Mouse (Mus musculus) gastrocnemius, postnatal 4 days (tissue): ENCODE data around the gene Olfr707. TPM values are rescaled to one million over a fixed set of nuclear protein-coding genes. Genes with fewer than 3 reads are reported as not detected.
"Not testable (repeated sequence)": the region's sequence is repeated elsewhere in the genome, so short reads cannot be mapped to it uniquely, and the experiment has no call there.

Experiments used
- DNase-seq, 2 experiments: peaks; one replicate each; pipeline ENCODE4 v3.0.0; 2021 to 2022; ENCODE audit warnings: low spot score in 2 of 2, mixed read lengths in 2 of 2
- long read RNA-seq, 2 experiments: library from polyadenylated mRNA; stranded (forward); transcript quantifications; one replicate each; pipeline ENCODE4 v2.0.0; 2021
- total RNA-seq, 2 experiments: library from RNA; stranded (reverse); gene quantifications; 2 replicates each; pipeline ENCODE4 v1.2.3; 2021

The Olfr707 gene
- not detected for total RNA-seq
- long read RNA-seq, experiment 1: 0 reads
- long read RNA-seq, experiment 2: 0 reads

- DNase-seq: not testable (repeated sequence)
Measured at GRCm38 (mm10) chr7:106901141-106901540, at the start of gene Olfr707. Gene Olfr707, minus strand, starts transcription at chr7:106901241.

DNA sequence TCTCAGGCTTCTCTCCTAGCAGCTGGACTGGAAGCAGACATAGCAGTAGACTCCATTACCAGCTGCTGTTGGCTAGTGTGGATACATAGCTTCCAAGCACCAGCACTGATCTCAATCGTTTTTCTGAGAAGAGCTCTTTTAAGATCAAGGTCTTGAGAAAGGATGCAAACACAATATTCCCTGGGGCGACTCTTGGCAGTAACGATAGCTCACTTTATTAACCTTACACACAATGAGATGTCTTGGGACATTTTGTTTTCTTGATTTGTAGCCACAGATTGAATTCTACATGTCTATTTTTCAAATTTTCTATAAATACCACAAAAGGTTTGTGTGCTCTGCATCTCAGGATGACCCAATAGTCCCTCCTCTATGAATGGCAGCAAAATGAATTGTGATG lies 47.2 kb upstream of the Olfr707 start, which contains the start of gene Olfr710:
Olfr710 (minus strand) TSS at position 101 of the 400 bp plus-strand sequence.
- DNase-seq: no peak

- no peak for DNase-seq
Measured at GRCm38 (mm10) chr7:106932119-106932518, 31.1 kb upstream of the Olfr707 start, which contains the start of gene Olfr709-ps1. Gene Olfr709-ps1, minus strand, starts transcription at chr7:106932219.

- not testable (repeated sequence) for DNase-seq
Measured at GRCm38 (mm10) chr7:106920961-106921360, 19.9 kb upstream of the Olfr707 start.

- no peak for DNase-seq
Measured at GRCm38 (mm10) chr7:106907676-106908075, 6.6 kb upstream of the Olfr707 start, which contains the start of gene Olfr1532-ps1. Gene Olfr1532-ps1, plus strand, starts transcription at chr7:106908001.

GRCm38 (mm10) chr7:106888062-106888461 lies 13.0 kb downstream of the Olfr707 start, which contains the start of gene Olfr706:
Gene Olfr706, minus strand, starts transcription at chr7:106888162.
- DNase-seq: no peak

- no peak for DNase-seq
Measured at GRCm38 (mm10) chr7:106876791-106877190, 24.2 kb downstream of the Olfr707 start, which contains the start of gene Olfr705. Gene Olfr705, minus strand, starts transcription at chr7:106876891.

DNA sequence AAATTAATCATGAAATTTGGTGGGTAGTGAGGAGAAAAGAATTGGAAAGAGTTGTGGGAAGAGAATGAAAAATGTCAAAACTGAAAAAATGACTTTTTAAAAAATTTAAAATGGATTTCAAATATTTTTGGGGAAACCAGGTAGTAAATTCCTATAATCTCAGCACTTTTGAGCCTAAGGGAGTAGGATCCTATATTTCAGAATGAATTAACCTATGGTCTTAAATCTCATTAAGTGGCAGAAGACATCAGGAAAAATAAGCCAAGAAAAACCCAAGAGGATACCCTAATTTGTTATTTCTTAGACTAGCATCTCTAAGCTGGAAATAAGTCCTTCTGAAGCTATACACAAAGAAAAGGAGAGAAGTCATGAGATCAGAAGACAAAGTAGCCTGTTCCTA lies 38.2 kb downstream of the Olfr707 start, which contains the start of gene Olfr704:
Olfr704 (plus strand) TSS at position 301 of the 400 bp plus-strand sequence.
- no peak for DNase-seq

GRCm38 (mm10) chr7:106843060-106843459 lies 58.0 kb downstream of the Olfr707 start, which contains the start of gene Olfr703:
Gene Olfr703, plus strand, starts transcription at chr7:106843360.
- DNase-seq: no peak

Other genes with a start within 250 kb of the Olfr707 start
- gene Olfr693, start 220.7 kb downstream of the Olfr707 start, total RNA-seq: not detected
- gene Olfr694, start 209.4 kb downstream of the Olfr707 start, total RNA-seq: not detected
- gene Olfr695, start 184.8 kb downstream of the Olfr707 start, total RNA-seq: not detected
- gene Olfr697, start 158.8 kb downstream of the Olfr707 start, total RNA-seq: not detected
- not detected for gene Olfr698, start 145.8 kb downstream of the Olfr707 start, total RNA-seq
- gene Olfr699, start 108.0 kb downstream of the Olfr707 start, total RNA-seq: not detected
- not detected for gene Olfr700, start 92.4 kb downstream of the Olfr707 start, total RNA-seq
- not detected for gene Olfr701, start 87.1 kb downstream of the Olfr707 start, total RNA-seq
- gene Olfr702, start 67.3 kb downstream of the Olfr707 start, total RNA-seq: not detected
- not detected for gene Olfr703, start 57.9 kb downstream of the Olfr707 start, total RNA-seq
- not detected for gene Olfr704, start 38.1 kb downstream of the Olfr707 start, total RNA-seq
- gene Olfr705, start 24.4 kb downstream of the Olfr707 start, total RNA-seq: not detected
- gene Olfr706, start 13.1 kb downstream of the Olfr707 start, total RNA-seq: not detected
- gene Olfr1532-ps1, start 6.8 kb upstream of the Olfr707 start, total RNA-seq: not detected
- gene Olfr709-ps1, start 31.0 kb upstream of the Olfr707 start, total RNA-seq: not detected
- gene Olfr710, start 47.1 kb upstream of the Olfr707 start, total RNA-seq: not detected
- gene Olfr6, start 62.7 kb upstream of the Olfr707 start, total RNA-seq: not detected
- gene Olfr711, start 74.2 kb upstream of the Olfr707 start, total RNA-seq: not detected
- gene Olfr2, start 104.8 kb upstream of the Olfr707 start, total RNA-seq: not detected
- not detected for gene Olfr713, start 129.9 kb upstream of the Olfr707 start, total RNA-seq
- not detected for gene Olfr714, start 169.7 kb upstream of the Olfr707 start, total RNA-seq
- gene Olfr17, start 192.0 kb upstream of the Olfr707 start, total RNA-seq: not detected
- gene Olfr715b, start 209.1 kb upstream of the Olfr707 start, total RNA-seq: not detected
- not detected for gene Olfr715, start 229.8 kb upstream of the Olfr707 start, total RNA-seq
- not detected for gene Olfr716, start 237.1 kb upstream of the Olfr707 start, total RNA-seq